In the genomic region with DNA sequence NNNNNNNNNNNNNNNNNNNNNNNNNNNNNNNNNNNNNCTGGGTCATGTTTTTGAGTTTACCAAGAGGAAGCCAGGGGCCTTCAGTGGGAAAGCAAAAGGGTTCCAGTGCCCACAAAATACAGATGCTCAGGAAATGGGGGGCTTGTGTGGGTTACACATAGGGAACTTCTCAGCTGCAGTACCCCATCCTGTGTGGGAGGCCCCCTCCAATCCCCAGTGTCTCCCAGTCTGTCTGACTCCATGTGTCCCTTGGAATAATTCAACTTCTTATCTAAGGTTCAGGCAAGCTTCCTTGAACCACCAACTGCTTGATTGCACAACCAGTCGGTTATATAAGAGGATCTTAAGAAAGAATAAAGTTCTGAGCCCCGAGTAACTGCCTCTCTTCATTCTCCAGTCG, we compare ENCODE assay signal across 17 mouse cellular contexts.
A peak's percentile ranks its signal among the peaks of the same experiment; 100 is the strongest.
DNase-seq lines count a peak whose midpoint lies in the region; ATAC-seq and TF ChIP-seq lines count a peak whose summit lies in the region.
"Had no signal": no experiment of that assay in that cellular context is flagged by ENCODE, and none has a peak within 500 bp of the region (broad histone marks: within the 10 kb centered on the region; RNA-seq: fewer than 3 reads in every experiment).

No protein-coding gene starts in this region.

- no peak for TF ChIP-seq POLR2A in bone marrow, adult 2 months (IDR thresholded peaks at IDR 0.05; ENCODE audit: borderline replicate concordance, control insufficient read depth, low read depth, low read length)
- TF ChIP-seq POLR2A in thymus, adult 2 months (IDR thresholded peaks at IDR 0.05; ENCODE audit: control insufficient read depth, extremely low read depth, insufficient read depth, low read length, poor library complexity) = no peak

- TF ChIP-seq CTCF in bone marrow, adult 2 months (IDR thresholded peaks at IDR 0.05; ENCODE audit: control insufficient read depth, insufficient read depth, low read length) = no peak
- TF ChIP-seq CTCF in liver, embryonic 14.5 days (IDR thresholded peaks at IDR 0.05; ENCODE audit: low read depth) = no peak
- no peak for TF ChIP-seq CTCF in thymus, adult 2 months (IDR thresholded peaks at IDR 0.05; ENCODE audit: borderline replicate concordance, control insufficient read depth, extremely low read depth, insufficient read depth, low read length, poor library complexity)

- H3K36me3 ChIP-seq in liver, embryonic 14.5 days (replicated peaks; ENCODE audit: control insufficient read depth, insufficient read depth, low read depth) = no peaks in the 10 kb centered on the region
- no peaks in the 10 kb centered on the region for H3K36me3 ChIP-seq in thymus, adult 2 months (ENCODE audit: control insufficient read depth, insufficient read depth, low read length)

- no peak overlapping the region for H3K4me2 ChIP-seq in liver, embryonic 14.5 days (ENCODE audit: low read depth)

- no peak overlapping the region for H3K9ac ChIP-seq in liver, embryonic 14.5 days (replicated peaks)

- no peaks in the 10 kb centered on the region for H3K9me3 ChIP-seq in liver, embryonic 14.5 days (ENCODE audit: control insufficient read depth, low read length)

- TF ChIP-seq EP300 in liver, embryonic 14.5 days (IDR thresholded peaks at IDR 0.05; ENCODE audit: low read depth) = no peak

- no peaks in the 10 kb centered on the region for H3K4me1 ChIP-seq in bone marrow, adult 2 months (ENCODE audit: control insufficient read depth, insufficient read depth, low read length)
- peaks cover 0 to 9% of the 10 kb centered on the region in 2 experiments; a peak in 2 of 4 replicates for H3K4me1 ChIP-seq in liver, embryonic 14.5 days (replicated peaks; ENCODE audit: control insufficient read depth in 2 of 2, insufficient read depth in 2 of 2, low read length in 1 of 2)
- H3K4me1 ChIP-seq in thymus, adult 2 months (replicated peaks; ENCODE audit: control insufficient read depth, insufficient read depth, low read length) = peaks cover 22% of the 10 kb centered on the region

- H3K27ac ChIP-seq in bone marrow, adult 2 months (ENCODE audit: control insufficient read depth, insufficient read depth, low read depth, low read length, poor library complexity) = peak overlapping the region; percentile 26; the same call in 1 of the 2 replicates
- no peak overlapping the region for H3K27ac ChIP-seq in liver, embryonic 14.5 days
- peak overlapping the region; percentile 77 for H3K27ac ChIP-seq in thymus, adult 2 months (ENCODE audit: control insufficient read depth, insufficient read depth, low read length)
- H3K27ac ChIP-seq: hindbrain, postnatal 0 days had no signal

- no peaks in the 10 kb centered on the region for H3K27me3 ChIP-seq in liver, embryonic 14.5 days (ENCODE audit: control insufficient read depth, insufficient read depth, low read length)
- no peaks in the 10 kb centered on the region for H3K27me3 ChIP-seq in thymus, adult 2 months (ENCODE audit: control insufficient read depth, insufficient read depth, low read length)

- 2% methylated on average over 3 of the region's 3 CpGs for WGBS in bone marrow, adult 2 months
- 4% methylated on average over 3 of the region's 3 CpGs for WGBS in liver, embryonic 14.5 days (ENCODE audit: insufficient replicate concordance)
- WGBS in thymus, adult 2 months = 4% methylated on average over 3 of the region's 3 CpGs

- peak; percentile 39; the same call in 1 of the 2 replicates for ATAC-seq in liver, embryonic 14.5 days (ENCODE audit: insufficient read depth)
- ATAC-seq: hindbrain, postnatal 0 days; lung, postnatal 0 days had no signal

- DNase-seq in 416B (ENCODE audit: low read depth) = peak; percentile 98
- DNase-seq in liver, embryonic 14.5 days (ENCODE audit: low read depth in 3 of 3, low spot score in 3 of 3) = no peak
- DNase-seq in thymus, adult 2 months = peak; percentile 45
- DNase-seq in gastrocnemius, postnatal 10 days = no peak
- DNase-seq in gastrocnemius, postnatal 25 days = no peak
- no peak for DNase-seq in lung, postnatal 36 days
- DNase-seq in cerebellum, postnatal 25 days = no peak
- DNase-seq: adrenal gland, adult 2 months; cerebellum, adult 9-11 months; heart, postnatal 4 days; kidney, adult 11 months; layer of hippocampus, postnatal 36 days; left cerebral cortex, postnatal 4 days; retina, postnatal 1 day had no signal

- no peak overlapping the region for H3K4me3 ChIP-seq in bone marrow, adult 2 months (replicated peaks; ENCODE audit: control insufficient read depth, low read depth, low read length)
- no peak overlapping the region for H3K4me3 ChIP-seq in liver, embryonic 14.5 days (ENCODE audit: insufficient read depth in 1 of 2, low read depth in 2 of 2, low read length in 2 of 2)
- H3K4me3 ChIP-seq in thymus, adult 2 months (ENCODE audit: control insufficient read depth, insufficient read depth, low read length) = no peak overlapping the region

Comparison
In these comparisons a context has a peak if more than half of its experiments do, and no peak if none do; other contexts are left out.
1. DNase-seq: peak in 416B (single experiment) and thymus, adult 2 months (single experiment); none in liver, embryonic 14.5 days (0 of 3), gastrocnemius, postnatal 10 days (single experiment), gastrocnemius, postnatal 25 days (single experiment), lung, postnatal 36 days (single experiment) and cerebellum, postnatal 25 days (0 of 2).